Mouse (Mus musculus) lung, embryonic 16.5 days (tissue): ENCODE data around the gene Trim46. TPM values are rescaled to one million over a fixed set of nuclear protein-coding genes. Genes with fewer than 3 reads are reported as not detected.
A peak's percentile ranks its signal among the peaks of the same experiment; 100 is the strongest.

Experiments
- ATAC-seq: fragments of 200-750 bp; cut with Nextera tagmentation; 2 replicates; pipeline ENCODE4 v1.8.0; 2017; ENCODE audit warnings: low read depth, mild to moderate bottlenecking, moderate library complexity
- H3K27ac ChIP-seq: fragments of 300-500 bp; sonication (generic); 2 replicates; pipeline ENCODE4 v1.5.1; 2014; ENCODE audit warnings: mild to moderate bottlenecking, control low read depth, low read length
- H3K27me3 ChIP-seq: fragments of 300-500 bp; sonication (generic); 2 replicates; pipeline ENCODE4 v1.6.1; 2014; ENCODE audit warnings: low read depth, low read length, mixed read lengths; ENCODE audit not compliant: control insufficient read depth, insufficient read depth
- H3K36me3 ChIP-seq: fragments of 300-500 bp; sonication (generic); 2 replicates; pipeline ENCODE4 v1.6.1; 2014; ENCODE audit warnings: low read length; ENCODE audit not compliant: control insufficient read depth, insufficient read depth
- H3K4me1 ChIP-seq: fragments of 300-500 bp; sonication (generic); replicated peaks from 2 replicates; pipeline ENCODE4 v1.6.1; 2014; ENCODE audit warnings: low read length, mixed read lengths; ENCODE audit not compliant: control insufficient read depth, insufficient read depth
- H3K4me2 ChIP-seq: fragments of 300-500 bp; sonication (generic); 2 replicates; pipeline ENCODE4 v1.6.1; 2014; ENCODE audit warnings: low read depth, low read length, control low read depth
- H3K4me3 ChIP-seq: fragments of 300-500 bp; sonication (generic); 2 replicates; pipeline ENCODE4 v1.5.1; 2014; ENCODE audit warnings: mild to moderate bottlenecking, low read length, control low read depth
- H3K9ac ChIP-seq: fragments of 300-500 bp; sonication (generic); 2 replicates; pipeline ENCODE4 v1.6.1; 2014; ENCODE audit warnings: low read length, control low read depth
- H3K9me3 ChIP-seq: fragments of 300-500 bp; sonication (generic); 2 replicates; pipeline ENCODE4 v1.6.1; 2016; ENCODE audit warnings: low read length; ENCODE audit not compliant: control insufficient read depth
- WGBS: fragments of 180-500 bp; shearing (Covaris S2); extraction: QIAGEN DNeasy Blood & Tissue Kit; methylation state at CpG from one replicate; pipeline ENCODE4 v1.1.7; 2014; 5-methylcytosine and 5-hydroxymethylcytosine counted together
- polyA plus RNA-seq: library from polyadenylated mRNA; unstranded; fragments of >200 nt; fragmentation: Nextera tagmentation; extraction: Ambion mirVana; gene quantifications from 2 replicates; pipeline ENCODE4 v1.2.1, GENCODE M21; 2015

The Trim46 gene
- polyA plus RNA-seq, 1 experiment from 2014 or later = 7.7 TPM

- Histone ChIP-seq H3K4me1 (peaks cover 31% of the 10 kb centered on the region), H3K9ac (peak overlapping the region; percentile 58), H3K4me2 (peak overlapping the region; percentile 83), H3K4me3 (peak overlapping the region; percentile 53), H3K9me3 (no peaks in the 10 kb centered on the region), H3K27ac (peak overlapping the region; percentile 97), H3K27me3 (no peaks in the 10 kb centered on the region), H3K36me3 (no peaks in the 10 kb centered on the region)
- WGBS = 43% methylated on average over 7 of the region's 7 CpGs
- no peak for ATAC-seq
Measured at GRCm38 (mm10) chr3:89231345-89231744, 14.8 kb downstream of the Trim46 start.

GRCm38 (mm10) chr3:89230561-89230960 lies 15.5 kb downstream of the Trim46 start:
- Histone ChIP-seq H3K4me2 (peak overlapping the region; percentile 83), H3K4me3 (peak overlapping the region; percentile 53), H3K27ac (no peak overlapping the region), H3K9ac (no peak overlapping the region; the same call in 1 of the 2 replicates), H3K36me3 (no peaks in the 10 kb centered on the region), H3K27me3 (no peaks in the 10 kb centered on the region), H3K9me3 (no peaks in the 10 kb centered on the region), H3K4me1 (peaks cover 31% of the 10 kb centered on the region)
- WGBS = 64% methylated on average over 2 of the region's 2 CpGs
- no peak for ATAC-seq

- peak overlapping the region; percentile 91 for H3K27ac ChIP-seq
- H3K36me3 ChIP-seq = no peaks in the 10 kb centered on the region
- peak overlapping the region; percentile 83 for H3K4me2 ChIP-seq
- peaks cover 32% of the 10 kb centered on the region for H3K4me1 ChIP-seq
- ATAC-seq = no peak
- WGBS = 26% methylated on average over 4 of the region's 4 CpGs
- H3K9me3 ChIP-seq = no peaks in the 10 kb centered on the region
- H3K4me3 ChIP-seq = peak overlapping the region; percentile 53
- peak overlapping the region; percentile 54 for H3K9ac ChIP-seq
- H3K27me3 ChIP-seq = no peaks in the 10 kb centered on the region
Measured at GRCm38 (mm10) chr3:89229276-89229675, 16.8 kb downstream of the Trim46 start.

GRCm38 (mm10) chr3:89228836-89229235 lies 17.3 kb downstream of the Trim46 start, which contains the start of gene Muc1:
Muc1 (plus strand) TSS chr3:89229057.
- Histone ChIP-seq H3K27ac (peak within 1 kb of the TSS; percentile 91), H3K4me2 (peak within 1 kb of the TSS; percentile 83), H3K4me3 (peak within 1 kb of the TSS; percentile 53), H3K9me3 (no peaks in the 10 kb centered on the region), H3K4me1 (peaks cover 28% of the 10 kb centered on the region), H3K27me3 (no peaks in the 10 kb centered on the region), H3K36me3 (peaks cover under 1% of the 10 kb centered on the region; the same call in 1 of the 2 replicates), H3K9ac (peak within 1 kb of the TSS; percentile 68)
- ATAC-seq = peak; percentile 23
- WGBS = 16% methylated on average over 10 of the region's 10 CpGs

GRCm38 (mm10) chr3:89228180-89228549 lies 17.9 kb downstream of the Trim46 start:
- H3K36me3 ChIP-seq = peaks cover 4% of the 10 kb centered on the region; the same call in 1 of the 2 replicates
- H3K4me3 ChIP-seq = peak overlapping the region; percentile 53
- peak overlapping the region; percentile 83 for H3K4me2 ChIP-seq
- no peaks in the 10 kb centered on the region for H3K27me3 ChIP-seq
- peak overlapping the region; percentile 91 for H3K27ac ChIP-seq
- WGBS = under 1% methylated on average over 20 of the region's 20 CpGs
- ATAC-seq = peak; percentile 37
- peaks cover 21% of the 10 kb centered on the region for H3K4me1 ChIP-seq
- peak overlapping the region; percentile 68 for H3K9ac ChIP-seq
- H3K9me3 ChIP-seq = no peaks in the 10 kb centered on the region

GRCm38 (mm10) chr3:89227307-89228179 lies 18.6 kb downstream of the Trim46 start:
- ATAC-seq = peak; percentile 83
- H3K4me2 ChIP-seq = peak overlapping the region; percentile 83
- H3K4me3 ChIP-seq = peak overlapping the region; percentile 53
- peaks cover 4% of the 10 kb centered on the region; the same call in 1 of the 2 replicates for H3K36me3 ChIP-seq
- H3K9me3 ChIP-seq = no peaks in the 10 kb centered on the region
- WGBS = 4% methylated on average over 41 of the region's 41 CpGs
- peak overlapping the region; percentile 91 for H3K27ac ChIP-seq
- peaks cover 17% of the 10 kb centered on the region for H3K4me1 ChIP-seq
- no peaks in the 10 kb centered on the region for H3K27me3 ChIP-seq
- H3K9ac ChIP-seq = peak overlapping the region; percentile 68

- ATAC-seq = peak; percentile 5
- peak within 1 kb of the TSS; percentile 68 for H3K9ac ChIP-seq
- H3K4me1 ChIP-seq = peaks cover 17% of the 10 kb centered on the region
- H3K36me3 ChIP-seq = peaks cover 4% of the 10 kb centered on the region; the same call in 1 of the 2 replicates
- 3% methylated on average over 21 of the region's 21 CpGs for WGBS
- H3K9me3 ChIP-seq = no peaks in the 10 kb centered on the region
- H3K4me3 ChIP-seq = peak within 1 kb of the TSS; percentile 53
- no peaks in the 10 kb centered on the region for H3K27me3 ChIP-seq
- peak within 1 kb of the TSS; percentile 83 for H3K4me2 ChIP-seq
- peak within 1 kb of the TSS; percentile 91 for H3K27ac ChIP-seq
Measured at GRCm38 (mm10) chr3:89226900-89227299, 19.2 kb downstream of the Trim46 start, which contains the start of gene Mtx1. Mtx1 (minus strand) TSS chr3:89227088.

- H3K4me1 ChIP-seq = peaks cover 17% of the 10 kb centered on the region
- no peaks in the 10 kb centered on the region for H3K9me3 ChIP-seq
- peaks cover 4% of the 10 kb centered on the region; the same call in 1 of the 2 replicates for H3K36me3 ChIP-seq
- peak overlapping the region; percentile 53 for H3K4me3 ChIP-seq
- no peak for ATAC-seq
- H3K27me3 ChIP-seq = no peaks in the 10 kb centered on the region
- peak overlapping the region; percentile 65 for H3K27ac ChIP-seq
- H3K9ac ChIP-seq = peak overlapping the region; percentile 68
- 27% methylated on average over 11 of the region's 11 CpGs for WGBS
- peak overlapping the region; percentile 83 for H3K4me2 ChIP-seq
Measured at GRCm38 (mm10) chr3:89226361-89226760, 19.7 kb downstream of the Trim46 start.

GRCm38 (mm10) chr3:89225918-89226317 lies 20.2 kb downstream of the Trim46 start:
- peaks cover 4% of the 10 kb centered on the region; the same call in 1 of the 2 replicates for H3K36me3 ChIP-seq
- H3K4me1 ChIP-seq = peaks cover 17% of the 10 kb centered on the region
- H3K27ac ChIP-seq = peak overlapping the region; percentile 65
- ATAC-seq = no peak
- H3K9me3 ChIP-seq = no peaks in the 10 kb centered on the region
- no peaks in the 10 kb centered on the region for H3K27me3 ChIP-seq
- peak overlapping the region; percentile 68 for H3K9ac ChIP-seq
- peak overlapping the region; percentile 53 for H3K4me3 ChIP-seq
- WGBS = 43% methylated on average over 4 of the region's 4 CpGs
- peak overlapping the region; percentile 83 for H3K4me2 ChIP-seq
